Mouse (Mus musculus): ENCODE results near the gene Cacna2d3. TPM values are rescaled to one million over a fixed set of nuclear protein-coding genes. Genes with fewer than 3 reads are reported as not detected.

Cacna2d3 gene
- total and polyA plus RNA-seq, 3 experiments = 0.61 to 0.78 (median 0.70) TPM

GRCm38 (mm10) chr14:29405125-29405877 is 316.4 kb downstream of the Cacna2d3 start:
- no peak overlapping the region for H3K4me3 ChIP-seq
- no peaks in the 10 kb centered on the region for H3K79me2 ChIP-seq (replicated peaks; ENCODE audit: control insufficient read depth, insufficient read depth, low read length)
- H3K9ac ChIP-seq (ENCODE audit: low read depth, low read length) = no peak overlapping the region
- WGBS = 43% methylated on average over 8 of the region's 8 CpGs
- H3K36me3 ChIP-seq (ENCODE audit: control insufficient read depth, insufficient read depth, low read length) = no peaks in the 10 kb centered on the region
- no peak for DNase-seq
- intact Hi-C loops (cut with DNase I) = no loop called here
- no peaks in the 10 kb centered on the region for H3K4me1 ChIP-seq (ENCODE audit: control insufficient read depth, insufficient read depth, low read length)
- no peak overlapping the region for H3K27ac ChIP-seq
- no peaks in the 10 kb centered on the region for H3K27me3 ChIP-seq (ENCODE audit: control insufficient read depth, insufficient read depth, low read length)
- TF ChIP-seq POLR2A (IDR thresholded peaks at IDR 0.05; ENCODE audit: insufficient read depth, low read depth, low read length) (no peak), CTCF (IDR thresholded peaks at IDR 0.05) (no peak), EP300 (IDR thresholded peaks at IDR 0.05; ENCODE audit: insufficient read depth, low read depth, low read length) (no peak)

- Histone ChIP-seq H3K27ac (no peak overlapping the region), H3K9ac (ENCODE audit: low read depth, low read length) (no peak overlapping the region), H3K4me1 (ENCODE audit: control insufficient read depth, insufficient read depth, low read length) (no peaks in the 10 kb centered on the region), H3K36me3 (ENCODE audit: control insufficient read depth, insufficient read depth, low read length) (no peaks in the 10 kb centered on the region), H3K79me2 (replicated peaks; ENCODE audit: control insufficient read depth, insufficient read depth, low read length) (no peaks in the 10 kb centered on the region), H3K27me3 (ENCODE audit: control insufficient read depth, insufficient read depth, low read length) (no peaks in the 10 kb centered on the region), H3K4me3 (no peak overlapping the region)
- WGBS = 55% methylated on average over 8 of the region's 8 CpGs
- intact Hi-C loops (cut with DNase I) = no loop called here
- TF ChIP-seq EP300 (IDR thresholded peaks at IDR 0.05; ENCODE audit: insufficient read depth, low read depth, low read length) (no peak), POLR2A (IDR thresholded peaks at IDR 0.05; ENCODE audit: insufficient read depth, low read depth, low read length) (no peak), CTCF (IDR thresholded peaks at IDR 0.05) (no peak)
- no peak for DNase-seq
Observed at GRCm38 (mm10) chr14:29403849-29404808, 317.5 kb downstream of the Cacna2d3 start.

- Histone ChIP-seq H3K79me2 (replicated peaks; ENCODE audit: control insufficient read depth, insufficient read depth, low read length) (no peaks in the 10 kb centered on the region), H3K36me3 (ENCODE audit: control insufficient read depth, insufficient read depth, low read length) (no peaks in the 10 kb centered on the region), H3K27ac (no peak overlapping the region), H3K4me3 (no peak overlapping the region), H3K9ac (ENCODE audit: low read depth, low read length) (no peak overlapping the region), H3K27me3 (ENCODE audit: control insufficient read depth, insufficient read depth, low read length) (no peaks in the 10 kb centered on the region), H3K4me1 (ENCODE audit: control insufficient read depth, insufficient read depth, low read length) (no peaks in the 10 kb centered on the region)
- DNase-seq = no peak
- WGBS = 60% methylated on average over 8 of the region's 8 CpGs
- no peak for TF ChIP-seq CTCF (IDR thresholded peaks at IDR 0.05)
- TF ChIP-seq POLR2A (IDR thresholded peaks at IDR 0.05; ENCODE audit: insufficient read depth, low read depth, low read length) = no peak
- no peak for TF ChIP-seq EP300 (IDR thresholded peaks at IDR 0.05; ENCODE audit: insufficient read depth, low read depth, low read length)
- intact Hi-C loops (cut with DNase I) = no loop called here
Observed at GRCm38 (mm10) chr14:29402471-29402870, 319.2 kb downstream of the Cacna2d3 start.

GRCm38 (mm10) chr14:29393786-29394185 is 327.9 kb downstream of the Cacna2d3 start:
- no peak for DNase-seq
- Histone ChIP-seq H3K4me1 (ENCODE audit: control insufficient read depth, insufficient read depth, low read length) (no peaks in the 10 kb centered on the region), H3K4me3 (no peak overlapping the region), H3K9ac (ENCODE audit: low read depth, low read length) (no peak overlapping the region), H3K79me2 (replicated peaks; ENCODE audit: control insufficient read depth, insufficient read depth, low read length) (no peaks in the 10 kb centered on the region), H3K27ac (no peak overlapping the region), H3K27me3 (ENCODE audit: control insufficient read depth, insufficient read depth, low read length) (no peaks in the 10 kb centered on the region), H3K36me3 (ENCODE audit: control insufficient read depth, insufficient read depth, low read length) (no peaks in the 10 kb centered on the region)
- TF ChIP-seq CTCF (IDR thresholded peaks at IDR 0.05) (no peak), EP300 (IDR thresholded peaks at IDR 0.05; ENCODE audit: insufficient read depth, low read depth, low read length) (no peak), POLR2A (IDR thresholded peaks at IDR 0.05; ENCODE audit: insufficient read depth, low read depth, low read length) (no peak)
- WGBS = 79% methylated on average over 8 of the region's 8 CpGs
- intact Hi-C loops (cut with DNase I) = no loop called here

- TF ChIP-seq CTCF (IDR thresholded peaks at IDR 0.05) = no peak
- TF ChIP-seq POLR2A (IDR thresholded peaks at IDR 0.05; ENCODE audit: insufficient read depth, low read depth, low read length) = no peak
- no peak for TF ChIP-seq EP300 (IDR thresholded peaks at IDR 0.05; ENCODE audit: insufficient read depth, low read depth, low read length)
- Histone ChIP-seq H3K4me3 (no peak overlapping the region), H3K36me3 (ENCODE audit: control insufficient read depth, insufficient read depth, low read length) (no peaks in the 10 kb centered on the region), H3K27ac (no peak overlapping the region), H3K27me3 (ENCODE audit: control insufficient read depth, insufficient read depth, low read length) (no peaks in the 10 kb centered on the region), H3K79me2 (replicated peaks; ENCODE audit: control insufficient read depth, insufficient read depth, low read length) (no peaks in the 10 kb centered on the region), H3K4me1 (ENCODE audit: control insufficient read depth, insufficient read depth, low read length) (no peaks in the 10 kb centered on the region), H3K9ac (ENCODE audit: low read depth, low read length) (no peak overlapping the region)
- no peak for DNase-seq
- intact Hi-C loops (cut with DNase I) = no loop called here
- 84% methylated on average over 3 of the region's 3 CpGs for WGBS
Observed at GRCm38 (mm10) chr14:29392851-29393250, 328.8 kb downstream of the Cacna2d3 start.
